7 mouse cellular contexts compared by ENCODE assay signal in the genomic region with DNA sequence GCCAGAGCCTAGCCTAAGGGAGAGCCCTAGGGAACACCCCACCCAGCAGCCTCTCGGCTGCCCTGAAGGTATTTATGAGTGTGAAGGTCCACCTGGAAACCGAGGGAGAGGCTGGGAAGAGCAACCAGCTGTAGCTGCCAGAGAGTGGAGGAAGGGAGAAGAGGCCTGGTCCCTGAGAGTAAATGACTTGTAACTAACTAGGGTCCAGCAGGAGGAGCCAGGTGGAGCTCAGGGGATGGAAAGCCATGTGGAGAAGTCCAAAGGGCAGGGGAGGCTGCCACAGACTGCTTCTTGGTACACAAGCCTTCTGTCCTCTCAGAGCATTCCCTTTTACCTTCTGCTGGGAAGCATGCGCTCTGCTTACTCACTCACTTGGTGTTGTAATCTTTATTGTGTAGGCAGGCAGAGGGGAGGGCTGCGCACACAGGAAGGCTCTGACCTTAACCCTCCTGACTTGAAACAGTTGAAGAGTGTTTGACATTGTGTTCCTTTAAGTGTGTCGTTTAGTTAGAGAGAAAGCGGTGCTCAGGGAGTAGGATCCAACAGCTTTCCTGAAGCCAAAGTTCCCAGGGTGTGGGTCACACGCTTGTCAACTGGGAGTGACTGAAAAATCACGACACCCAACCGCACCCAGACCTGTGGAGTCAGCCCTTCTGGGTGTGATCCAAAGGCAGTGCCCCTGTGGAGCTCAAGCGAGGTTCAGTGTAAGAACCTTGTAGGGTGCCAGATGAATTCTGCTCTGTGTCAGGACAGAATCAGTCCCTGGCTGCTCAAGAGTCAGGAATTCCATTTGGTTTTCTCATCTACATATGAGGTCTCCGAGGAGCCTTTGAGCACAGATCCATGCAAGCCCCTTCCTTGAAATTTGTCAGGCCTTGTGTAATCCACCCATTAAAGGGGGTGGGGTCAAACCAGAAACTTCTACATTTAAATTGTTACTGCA. TPM values are rescaled to one million over a fixed set of nuclear protein-coding genes. Genes with fewer than 3 reads are reported as not detected.
DNase-seq lines count a peak whose midpoint lies in the region; ATAC-seq and TF ChIP-seq lines count a peak whose summit lies in the region.

No protein-coding gene starts in this region.

- peaks cover 12% of the 10 kb centered on the region; the same call in 1 of the 2 replicates for H3K4me1 ChIP-seq in embryonic facial prominence, embryonic 13.5 days
- peaks cover 17% of the 10 kb centered on the region for H3K4me1 ChIP-seq in kidney, embryonic 14.5 days (ENCODE audit: control insufficient read depth, insufficient read depth, low read length)

- H3K9ac ChIP-seq in embryonic facial prominence, embryonic 13.5 days: no peak overlapping the region
- H3K9ac ChIP-seq in kidney, embryonic 14.5 days (ENCODE audit: low read depth, low read length): no peak overlapping the region

- in situ Hi-C loops in Patski (cut with MboI; ENCODE audit: low pct_unique_long_range_greater_than_20kb): no loop called here

- H3K27ac ChIP-seq in embryonic facial prominence, embryonic 13.5 days: peak overlapping the region; percentile 23; the same call in 1 of the 2 replicates
- H3K27ac ChIP-seq in kidney, embryonic 14.5 days (ENCODE audit: low read depth, low read length): peak overlapping the region; percentile 67

- TF ChIP-seq CTCF in Patski (IDR thresholded peaks at IDR 0.05): no peak

- CTCF ChIA-PET in Patski (lab: Charles Lee): interaction anchor here (0.8 to 1.4 kb wide), 5 partner anchors 10 to 45 kb away, joined by 3 to 6 read pairs (median 3); no protein-coding TSS in a partner anchor

- POLR2A ChIA-PET in Patski (lab: Charles Lee): interaction anchor here (0.7 to 1.8 kb wide), 3 partner anchors 14 to 52 kb away, joined by 3 to 4 read pairs (median 3); a partner anchor contains a TSS

- DNase-seq in Patski (ENCODE audit: low read depth, low spot score): no peak
- peak; percentile 29 for DNase-seq in lung, postnatal 14 days
- DNase-seq in cerebellum, adult 9-11 months: no peak
- DNase-seq in gastrocnemius, postnatal 25 days: no peak

- H3K27me3 ChIP-seq in Patski: no peaks in the 10 kb centered on the region
- H3K27me3 ChIP-seq in embryonic facial prominence, embryonic 13.5 days: no peaks in the 10 kb centered on the region
- no peaks in the 10 kb centered on the region for H3K27me3 ChIP-seq in kidney, embryonic 14.5 days (ENCODE audit: control insufficient read depth, insufficient read depth, low read length)

- no peak overlapping the region for H3K4me2 ChIP-seq in embryonic facial prominence, embryonic 13.5 days
- H3K4me2 ChIP-seq in kidney, embryonic 14.5 days (replicated peaks; ENCODE audit: low read depth, low read length): no peak overlapping the region

- no peaks in the 10 kb centered on the region for H3K9me3 ChIP-seq in embryonic facial prominence, embryonic 13.5 days
- no peaks in the 10 kb centered on the region for H3K9me3 ChIP-seq in kidney, embryonic 14.5 days (ENCODE audit: control insufficient read depth, low read length)

- H3K4me3 ChIP-seq in embryonic facial prominence, embryonic 13.5 days: no peak overlapping the region
- H3K4me3 ChIP-seq in kidney, embryonic 14.5 days (ENCODE audit: low read length): no peak overlapping the region

- 0 out of 2 replicates have a peak, but pooled peaks cover 2% of the 10 kb centered on the region for H3K36me3 ChIP-seq in embryonic facial prominence, embryonic 13.5 days
- H3K36me3 ChIP-seq in kidney, embryonic 14.5 days (ENCODE audit: control insufficient read depth, insufficient read depth, low read length): no peaks in the 10 kb centered on the region

- peak; percentile 83 for ATAC-seq in Patski
- peak; percentile 37; the same call in 1 of the 2 replicates for ATAC-seq in embryonic facial prominence, embryonic 13.5 days (ENCODE audit: insufficient number of reproducible peaks, insufficient read depth, low FRiP score, low TSS enrichment, low read depth)
- peak; percentile 90 for ATAC-seq in kidney, embryonic 14.5 days (ENCODE audit: low FRiP score, low TSS enrichment)
- no peak for ATAC-seq in activated CD4-positive, CD25-positive, alpha-beta regulatory T cell, adult 4 months

- 59% methylated on average over 11 of the region's 11 CpGs for WGBS in embryonic facial prominence, embryonic 13.5 days
- WGBS in kidney, embryonic 14.5 days: 29% methylated on average over 11 of the region's 11 CpGs

RNA-seq across cellular contexts. Expression of a gene that starts 14.6 kb away (rescaled TPM):
- polyA plus RNA-seq in Patski (2021): 169 TPM
- 56.0 and 58.1 TPM in 2 replicates for polyA plus RNA-seq in embryonic facial prominence, embryonic 13.5 days (2015; fragmentation: Nextera tagmentation; extraction: Ambion mirVana)
- 76.6 and 108 TPM in 2 replicates for polyA plus RNA-seq in kidney, embryonic 14.5 days (2014; fragmentation: Nextera tagmentation; extraction: Ambion mirVana)
- polyA plus RNA-seq in activated CD4-positive, CD25-positive, alpha-beta regulatory T cell, adult 4 months (2017; shearing (Covaris generic)): 10 to 100 TPM; 21.3 to 21.7 TPM
- 10 to 100 TPM; 23.8 to 32.3 TPM for total RNA-seq in gastrocnemius, postnatal 25 days (2021)
